Mouse (Mus musculus) layer of hippocampus, postnatal 10 days (tissue): ENCODE measurements at regions not wholly inside any gene's neighbourhood (a gene's known extent, or its start where the extent isn't known, plus 50 kb on each side); places are given as distances from the start of the nearest gene placed in this dataset.
A peak's percentile ranks its signal among the peaks of the same experiment; 100 is the strongest.

Experiments used
- DNase-seq, 2 experiments: peaks; one replicate each; pipeline ENCODE4 v3.0.0; 2021; ENCODE audit warnings: low spot score in 2 of 2

- no peak for DNase-seq
Measured at GRCm38 (mm10) chr12:15983591-15984300, 167.0 kb upstream of the Trib2 start.

GRCm38 (mm10) chr12:15981741-15982140 is 165.0 kb upstream of the Trib2 start:
- DNase-seq, result no peak

- no peak for DNase-seq
Measured at GRCm38 (mm10) chr12:15979233-15979632, 162.5 kb upstream of the Trib2 start.

- no peak for DNase-seq
Measured at GRCm38 (mm10) chr12:15971786-15972185, 155.1 kb upstream of the Trib2 start.

DNA sequence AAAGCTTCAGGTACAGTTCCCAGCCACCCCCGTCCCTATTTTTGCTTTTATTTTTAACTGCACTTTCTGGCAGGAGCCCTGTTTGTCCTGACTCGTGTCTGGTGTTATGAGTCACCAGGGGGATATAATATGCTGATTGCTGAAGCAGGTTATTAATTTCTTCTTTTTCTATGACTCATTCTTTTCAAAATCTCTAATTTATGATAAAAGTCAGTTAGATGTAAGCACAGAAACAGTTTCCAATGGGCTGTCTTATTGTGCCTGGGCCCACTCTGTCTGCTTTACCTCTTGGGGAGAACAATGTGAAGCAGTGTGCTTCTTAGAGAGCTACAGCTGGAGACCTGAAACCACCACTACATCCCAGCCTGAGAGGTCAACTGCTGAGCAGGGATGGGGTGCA is 153.5 kb upstream of the Trib2 start:
- DNase-seq, result no peak

DNA sequence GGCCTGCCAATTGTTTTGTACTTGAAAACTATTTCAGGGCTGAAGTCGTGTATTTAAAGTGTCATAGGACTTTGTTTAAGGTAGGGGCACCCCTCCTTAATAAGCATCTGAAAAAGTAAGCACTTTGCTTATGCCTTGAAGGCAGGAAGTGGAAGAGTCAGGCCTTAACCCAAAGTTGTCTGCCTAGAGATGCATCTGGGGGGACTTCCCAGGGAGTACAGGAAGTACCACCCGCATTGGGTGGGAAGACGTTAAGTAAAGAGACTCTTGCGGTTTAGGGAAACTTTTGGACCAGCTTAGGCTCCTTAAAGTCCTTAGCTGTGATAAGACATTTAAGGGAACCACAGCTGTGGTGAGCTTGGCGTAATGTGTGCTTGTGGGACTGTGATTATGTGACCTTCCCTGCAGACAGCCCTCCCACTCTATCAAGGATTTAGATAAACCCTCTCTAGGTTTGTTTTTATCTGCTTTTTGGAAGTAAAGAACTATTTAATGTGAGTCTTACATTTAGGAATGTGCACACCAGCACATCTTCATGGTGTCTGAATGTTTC is 150.9 kb upstream of the Trib2 start:
- no peak for DNase-seq

DNA sequence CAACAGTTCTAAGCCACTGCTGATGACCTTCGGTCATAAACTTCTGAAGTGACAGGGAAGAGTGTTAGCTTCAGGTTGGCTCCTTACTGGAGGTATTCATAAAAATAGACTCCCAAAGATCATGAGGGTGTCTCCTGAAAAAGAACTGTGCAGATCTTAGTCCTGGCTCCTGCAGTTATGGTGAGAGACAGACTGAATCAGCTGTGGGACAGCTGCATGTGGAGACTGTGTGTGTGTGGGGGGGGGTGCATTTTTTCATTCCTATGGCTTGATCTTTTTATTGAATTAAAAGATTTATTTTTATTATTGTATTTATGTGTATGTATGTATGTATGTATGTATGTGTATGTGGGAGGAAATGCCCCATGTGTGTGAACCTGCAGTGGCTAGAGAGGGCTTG is 149.9 kb upstream of the Trib2 start:
- no peak for DNase-seq

GRCm38 (mm10) chr12:15965921-15966320 is 149.2 kb upstream of the Trib2 start:
- DNase-seq, result no peak

DNA sequence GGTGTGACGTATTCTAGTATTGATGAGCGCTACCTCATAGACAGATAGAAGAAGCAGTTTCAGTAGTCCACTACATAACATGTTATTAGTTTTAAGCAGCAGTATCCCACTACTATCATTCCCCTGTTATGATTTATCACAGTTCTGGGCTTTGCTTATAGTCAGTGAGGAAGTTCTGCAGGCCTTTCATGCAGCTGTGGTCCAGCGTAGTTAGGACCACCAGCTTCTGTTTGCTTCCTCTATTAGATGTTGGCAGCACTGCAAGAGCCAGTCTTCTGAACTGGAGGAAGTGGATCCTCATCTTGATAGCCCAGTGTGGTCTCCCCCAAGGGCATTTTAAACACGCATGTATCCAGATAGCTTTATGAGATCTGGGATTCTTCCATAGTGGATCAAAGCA is 147.4 kb upstream of the Trib2 start:
- no peak for DNase-seq

DNA sequence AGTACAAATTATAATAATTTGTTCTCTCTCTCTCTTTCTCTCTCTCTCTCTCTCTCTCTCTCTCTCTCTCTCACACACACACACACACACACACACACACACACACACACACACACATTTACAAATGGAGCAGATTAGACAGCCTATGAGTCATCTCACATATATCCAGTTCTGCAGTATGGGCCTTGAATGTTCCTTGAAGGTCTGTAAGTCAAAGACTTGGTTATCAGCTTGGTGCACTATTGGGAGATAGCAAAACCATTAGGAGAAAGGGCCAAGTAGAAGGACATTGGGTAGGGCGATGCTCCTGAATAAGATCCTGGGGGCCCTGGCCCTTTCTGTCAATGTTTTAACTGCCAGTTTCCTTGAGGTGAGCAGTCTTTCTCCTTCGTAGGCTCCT is 145.1 kb upstream of the Trib2 start:
- no peak for DNase-seq

- DNase-seq, result no peak
Measured at GRCm38 (mm10) chr12:15937443-15938237, 120.9 kb upstream of the Trib2 start.

GRCm38 (mm10) chr12:15932067-15932466 is 115.3 kb upstream of the Trib2 start:
- DNase-seq, result no peak

GRCm38 (mm10) chr12:15931535-15931934 is 114.8 kb upstream of the Trib2 start:
- DNase-seq, result no peak

DNA sequence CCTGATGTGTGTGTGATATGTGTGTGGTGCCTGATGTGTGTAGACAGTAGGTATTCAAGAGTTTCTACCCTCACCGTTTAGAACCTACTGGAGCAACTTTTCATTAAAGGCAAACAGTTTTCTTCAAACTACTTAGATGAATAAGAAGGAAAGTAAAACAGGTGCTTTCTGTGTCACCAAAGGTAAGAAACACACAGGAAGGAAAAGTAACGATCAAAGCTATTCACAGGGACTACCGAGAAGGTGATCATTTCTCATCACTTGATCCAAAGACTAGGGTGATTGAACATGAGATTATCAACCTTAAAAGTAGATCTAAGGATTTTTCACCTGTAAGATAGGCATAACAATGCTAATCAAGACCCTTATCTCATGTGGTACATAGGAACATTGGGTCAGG is 113.4 kb upstream of the Trib2 start:
- DNase-seq, result no peak

- no peak for DNase-seq
Measured at GRCm38 (mm10) chr12:15929541-15929940, 112.8 kb upstream of the Trib2 start.

DNA sequence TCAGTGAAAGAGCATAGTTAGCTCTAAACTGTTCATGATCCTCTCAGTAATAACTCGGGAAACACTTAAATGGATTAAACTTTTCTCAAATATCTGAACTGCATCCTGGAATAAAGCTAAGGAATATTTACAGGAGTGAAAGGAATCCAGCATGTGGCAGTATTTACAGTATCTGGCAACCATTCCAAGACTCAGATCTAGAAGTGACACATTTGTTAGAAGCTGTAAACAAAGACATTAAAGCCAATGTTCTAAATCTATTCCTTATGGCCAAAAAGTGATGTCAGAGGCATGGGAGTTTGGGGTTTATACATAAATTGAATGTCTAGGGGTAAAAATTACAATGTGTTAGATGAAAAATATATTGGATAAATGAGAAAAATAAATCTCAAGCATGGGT is 101.6 kb upstream of the Trib2 start:
- DNase-seq, result no peak

- DNase-seq, result no peak
Measured at GRCm38 (mm10) chr12:15912959-15913358, 96.2 kb upstream of the Trib2 start.

- DNase-seq, result no peak
Measured at GRCm38 (mm10) chr12:15912491-15912890, 95.8 kb upstream of the Trib2 start.

- DNase-seq, result no peak
Measured at GRCm38 (mm10) chr12:15911254-15911991, 94.7 kb upstream of the Trib2 start.

- no peak for DNase-seq
Measured at GRCm38 (mm10) chr12:15897539-15897938, 80.8 kb upstream of the Trib2 start.

GRCm38 (mm10) chr12:15896511-15896910 is 79.8 kb upstream of the Trib2 start:
- peak; percentile 15 to 36 for DNase-seq

DNA sequence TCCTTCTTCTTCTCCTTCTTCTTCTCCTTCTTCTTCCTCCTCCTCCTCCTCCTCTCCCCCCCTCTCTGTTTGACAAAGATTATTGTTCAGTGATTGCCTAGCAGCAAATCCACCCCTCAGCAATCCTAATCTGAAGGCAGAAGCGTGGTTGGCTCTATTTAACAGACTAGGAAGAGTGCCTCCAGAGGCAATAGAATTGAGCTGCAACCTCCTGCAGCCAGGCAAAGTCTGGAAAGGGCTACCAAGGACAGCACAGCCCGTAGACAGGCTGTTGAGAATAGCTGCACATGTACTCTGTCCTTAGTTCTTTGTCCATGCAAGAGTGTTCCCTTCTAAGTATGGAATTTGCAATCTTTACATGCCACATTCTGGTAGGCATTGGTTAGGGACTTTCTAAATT is 78.5 kb upstream of the Trib2 start:
- DNase-seq, result no peak
